Mouse (Mus musculus) WW6 (cell line): ENCODE measurements around the gene D430019H16Rik.

Experiments used
- DNase-seq: peaks from one replicate; pipeline ENCODE4 v3.0.0-alpha.2; 2013; ENCODE audit warnings: low read depth, low spot score

Gene D430019H16Rik

GRCm38 (mm10) chr12:105453670-105454257 lies at the start of gene D430019H16Rik:
TSS of gene D430019H16Rik (plus strand) at chr12:105453856.
- DNase-seq = peak; percentile 33

- DNase-seq = no peak
These were observed 47.6 kb upstream of the D430019H16Rik start for GRCm38 (mm10) chr12:105406008-105406407.

GRCm38 (mm10) chr12:105413909-105414308 lies 39.7 kb upstream of the D430019H16Rik start:
- DNase-seq = no peak

DNA sequence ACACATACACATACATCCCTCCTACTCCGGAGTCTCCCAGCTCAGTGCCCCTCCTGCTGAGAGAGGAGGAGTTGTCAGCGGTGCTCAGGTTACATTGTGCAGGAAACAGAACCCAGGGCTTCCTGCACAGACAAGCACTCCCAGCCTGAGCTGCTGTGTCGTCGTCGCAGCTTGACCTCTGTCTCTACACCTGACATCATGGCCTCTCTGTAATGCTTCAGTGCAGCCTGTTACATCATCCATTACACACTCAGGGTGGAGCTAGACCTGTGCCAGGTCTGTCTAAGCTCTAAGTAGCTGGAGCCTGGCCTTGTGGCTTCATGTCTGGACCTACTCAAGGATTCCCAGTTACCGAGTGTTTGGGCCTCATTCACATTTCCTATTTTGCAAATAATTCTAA lies 33.2 kb upstream of the D430019H16Rik start:
- DNase-seq = no peak

GRCm38 (mm10) chr12:105426541-105426940 lies 27.1 kb upstream of the D430019H16Rik start:
- no peak for DNase-seq

GRCm38 (mm10) chr12:105427039-105427757 lies 26.5 kb upstream of the D430019H16Rik start:
- DNase-seq = peak; percentile 26

GRCm38 (mm10) chr12:105431872-105432271 lies 21.8 kb upstream of the D430019H16Rik start:
- no peak for DNase-seq

DNA sequence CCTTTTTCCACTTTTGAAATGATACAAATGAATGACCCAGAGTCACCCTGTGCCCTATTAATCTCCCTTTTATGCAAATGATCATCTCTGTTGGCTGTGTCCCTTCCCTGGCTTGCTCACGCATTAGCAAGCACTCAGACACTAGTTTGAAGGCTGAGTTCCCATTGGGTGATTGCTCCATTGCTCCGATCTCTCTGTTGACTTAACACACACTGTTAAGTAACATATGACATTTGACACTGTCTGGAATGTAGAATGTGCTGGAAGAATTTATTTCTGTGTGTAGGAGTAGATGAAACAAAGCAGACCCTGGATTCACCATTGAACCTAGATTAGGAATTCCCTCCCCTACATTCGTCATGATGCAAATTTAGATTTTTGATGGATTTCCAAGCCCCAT lies 20.8 kb upstream of the D430019H16Rik start:
- no peak for DNase-seq

DNA sequence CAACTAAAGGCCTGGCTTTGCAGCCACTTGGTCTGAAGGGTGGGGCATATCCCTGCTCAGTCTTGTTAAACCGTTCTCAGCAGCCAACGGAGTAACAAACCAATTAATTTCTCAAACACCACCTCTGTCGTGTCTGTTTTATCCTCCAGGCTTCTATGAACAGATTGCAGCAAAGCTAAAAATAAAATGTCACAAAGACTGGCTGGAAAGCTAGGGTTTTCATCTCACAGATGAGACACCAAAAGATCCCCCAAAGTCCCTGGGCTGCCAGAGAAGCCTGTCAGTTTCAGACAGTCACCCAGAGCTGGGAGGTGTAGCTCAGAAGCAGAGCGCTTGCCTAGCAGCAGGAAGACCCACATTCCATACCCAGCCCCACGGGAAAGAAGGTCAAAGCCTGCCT lies 15.4 kb upstream of the D430019H16Rik start:
- no peak for DNase-seq

GRCm38 (mm10) chr12:105439976-105440375 lies 13.7 kb upstream of the D430019H16Rik start:
- no peak for DNase-seq

DNA sequence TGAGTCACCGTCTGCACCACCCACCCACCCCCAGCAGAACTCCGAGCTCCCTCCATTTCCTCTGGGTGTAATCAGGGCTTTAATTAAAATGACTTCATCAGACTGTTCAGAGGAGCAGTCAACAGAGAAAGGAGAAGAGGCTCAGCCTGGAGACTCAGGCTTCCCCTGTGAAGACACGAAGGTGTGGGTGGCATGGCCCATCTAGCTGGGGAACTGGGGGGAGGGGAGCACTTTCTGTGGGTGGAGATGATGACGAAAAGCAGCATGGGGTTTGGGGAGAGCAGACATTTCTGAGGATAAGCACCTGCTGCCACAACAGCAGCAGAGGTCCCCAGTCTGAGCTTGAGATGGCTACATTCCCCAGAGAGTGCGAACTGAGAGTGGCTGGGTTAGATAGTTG lies 10.1 kb upstream of the D430019H16Rik start:
- DNase-seq = no peak

- DNase-seq = no peak
These were observed 7.9 kb upstream of the D430019H16Rik start for GRCm38 (mm10) chr12:105445767-105446166.

DNA sequence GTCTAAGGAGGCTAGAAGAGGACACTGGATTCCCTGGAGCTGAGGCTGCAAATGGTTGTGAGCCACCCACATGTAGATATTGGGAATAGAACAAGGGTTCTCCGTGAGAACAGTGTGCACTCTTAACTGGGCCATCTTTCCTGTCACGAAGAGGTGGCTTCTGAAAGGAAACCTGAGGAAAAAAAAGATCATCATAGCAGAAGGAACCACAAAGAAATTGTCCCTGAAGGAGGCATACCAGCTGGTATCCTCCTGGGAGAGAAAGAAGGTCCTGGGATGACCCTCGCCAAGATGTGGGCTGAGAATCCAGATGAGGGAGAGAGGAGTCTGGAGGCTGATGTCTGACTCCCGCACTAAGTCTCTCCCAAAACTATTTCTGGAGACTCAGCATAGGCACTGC lies 4.4 kb upstream of the D430019H16Rik start:
- DNase-seq = no peak

DNA sequence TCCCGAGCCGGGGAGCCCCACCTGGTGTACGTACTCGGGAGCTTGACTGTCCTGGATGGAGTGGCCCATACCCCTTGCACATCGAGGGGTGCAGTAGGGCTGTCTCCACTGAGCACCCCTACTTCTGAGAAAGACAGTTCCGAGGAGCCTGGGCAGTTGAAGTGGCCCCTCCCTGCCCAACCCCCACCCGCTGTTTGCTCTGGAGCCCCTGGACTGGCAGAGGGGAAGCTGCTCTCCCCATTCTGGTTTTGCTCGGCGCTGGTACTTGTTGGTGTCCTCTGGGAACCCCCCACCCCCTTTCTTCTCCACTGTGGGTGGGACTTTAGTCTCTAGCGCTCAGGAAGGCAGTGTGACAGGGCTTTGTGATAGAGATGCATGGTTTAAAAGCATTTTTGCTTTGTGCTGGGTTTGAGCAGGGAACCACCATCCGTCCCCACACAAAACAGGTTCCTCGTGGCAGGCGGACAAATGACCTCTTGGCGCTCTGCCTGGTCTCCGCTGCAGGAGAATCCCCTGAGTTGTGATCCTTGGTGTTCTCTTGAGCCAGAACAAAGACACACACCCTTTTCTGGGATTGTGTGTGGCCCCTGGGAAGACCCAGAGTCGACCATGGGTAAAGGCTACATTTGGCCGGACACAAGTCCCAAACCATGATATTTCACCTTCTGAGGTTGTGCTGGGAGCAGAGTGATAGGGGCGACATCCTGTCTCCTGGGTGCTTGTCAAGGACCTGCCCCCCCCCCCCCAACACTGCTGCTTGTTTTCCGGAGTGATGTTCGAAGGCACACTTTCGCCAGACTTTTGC lies 804 bp downstream of the D430019H16Rik start:
- no peak for DNase-seq

DNA sequence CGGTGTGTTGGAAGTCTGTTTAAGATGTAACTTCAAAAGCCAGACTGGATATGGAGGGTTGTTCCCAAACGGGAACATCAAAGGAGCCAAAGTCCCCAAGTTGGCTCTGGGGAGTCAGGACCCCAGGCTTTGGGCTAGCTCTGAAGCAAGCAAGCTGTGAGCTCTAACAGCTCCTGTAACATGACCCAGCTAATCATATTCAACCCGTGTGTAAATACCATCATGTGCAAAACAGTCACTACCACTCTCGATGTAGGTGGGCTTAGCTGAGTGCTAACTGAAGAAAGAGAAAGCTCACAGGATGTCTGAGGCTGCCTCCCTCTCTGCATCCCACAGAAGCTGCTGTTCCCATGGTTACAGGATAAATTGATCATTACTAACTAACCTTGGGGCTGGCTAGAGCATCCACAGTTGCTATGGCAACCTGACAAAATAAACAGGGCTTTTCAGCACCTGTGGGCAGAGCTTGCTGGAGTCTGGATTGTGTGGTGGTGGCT lies 1.5 kb downstream of the D430019H16Rik start:
- DNase-seq = no peak

GRCm38 (mm10) chr12:105458791-105459190 lies 5.1 kb downstream of the D430019H16Rik start:
- DNase-seq = no peak

- no peak for DNase-seq
These were observed 7.4 kb downstream of the D430019H16Rik start for GRCm38 (mm10) chr12:105461066-105461465.

DNA sequence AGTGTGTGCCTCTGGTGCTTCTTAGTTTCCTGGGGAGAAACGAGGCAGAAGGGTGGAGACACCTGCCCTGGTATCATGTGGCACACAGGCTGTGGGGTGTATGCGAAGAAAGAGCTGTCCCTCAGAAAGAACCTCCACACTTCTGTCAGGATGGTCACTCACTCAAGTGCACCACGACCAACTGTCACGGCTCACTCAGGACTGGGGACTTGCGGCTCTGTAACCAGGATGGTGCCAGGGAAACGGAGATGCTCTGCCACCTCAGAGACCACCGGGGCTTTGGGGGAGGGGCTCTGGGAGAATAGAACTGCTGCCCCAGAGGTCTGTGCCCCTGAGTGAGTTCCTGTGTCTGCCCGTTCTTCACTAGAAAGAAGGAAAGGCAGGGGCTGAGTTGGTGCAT lies 15.4 kb downstream of the D430019H16Rik start:
- no peak for DNase-seq

- no peak for DNase-seq
These were observed 21.7 kb downstream of the D430019H16Rik start for GRCm38 (mm10) chr12:105475230-105475911.

- DNase-seq = peak; percentile 43
These were observed 22.8 kb downstream of the D430019H16Rik start for GRCm38 (mm10) chr12:105476453-105476852.

DNA sequence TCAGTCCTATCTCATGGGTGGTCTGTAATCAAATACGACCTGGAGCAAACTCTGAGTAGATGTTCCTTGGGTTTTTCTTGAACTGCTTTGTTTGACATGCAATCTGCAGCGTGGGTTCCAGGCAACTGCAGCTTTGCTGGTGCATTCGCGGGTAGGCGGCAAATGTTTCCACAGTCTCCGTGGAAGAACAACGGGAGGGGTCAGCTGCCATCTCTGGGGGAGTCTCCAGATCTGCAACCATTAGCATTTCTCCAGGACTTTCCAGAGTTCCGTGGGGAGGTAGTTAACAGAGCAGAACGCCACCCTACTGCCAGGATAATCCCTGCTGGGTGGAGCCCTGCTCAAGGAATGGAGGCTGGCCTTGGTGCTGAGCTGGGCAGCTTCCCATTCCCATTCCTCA lies 23.3 kb downstream of the D430019H16Rik start:
- no peak for DNase-seq

GRCm38 (mm10) chr12:105483503-105483902 lies 29.8 kb downstream of the D430019H16Rik start:
- no peak for DNase-seq
